Comparison of ENCODE assay signal across 13 mouse cellular contexts in genomic region chr1:182280046-182280445, GRCm38 (mm10). TPM values are rescaled to one million over a fixed set of nuclear protein-coding genes. Genes with fewer than 3 reads are reported as not detected.
A peak's percentile ranks its signal among the peaks of the same experiment; 100 is the strongest.
DNase-seq lines count a peak whose midpoint lies in the region; ATAC-seq and TF ChIP-seq lines count a peak whose summit lies in the region.
"Had no signal": no experiment of that assay in that cellular context is flagged by ENCODE, and none has a peak within 500 bp of the region (broad histone marks: within the 10 kb centered on the region; RNA-seq: fewer than 3 reads in every experiment).

No protein-coding gene starts in this region.

- peaks cover 22% of the 10 kb centered on the region for H3K4me1 ChIP-seq in embryonic facial prominence, embryonic 12.5 days
- peaks cover 31% of the 10 kb centered on the region for H3K4me1 ChIP-seq in embryonic facial prominence, embryonic 10.5 days
- peaks cover 13% of the 10 kb centered on the region; the same call in 1 of the 2 replicates for H3K4me1 ChIP-seq in kidney, embryonic 14.5 days (ENCODE audit: control insufficient read depth, insufficient read depth, low read length)
- peaks cover 23% of the 10 kb centered on the region for H3K4me1 ChIP-seq in bone marrow macrophage, adult 2 months (ENCODE audit: control insufficient read depth, insufficient read depth, low read length)
- H3K4me1 ChIP-seq in limb, embryonic 15.5 days = peaks cover 25% of the 10 kb centered on the region

- H3K36me3 ChIP-seq in embryonic facial prominence, embryonic 12.5 days = peaks cover 35% of the 10 kb centered on the region
- peaks cover 44% of the 10 kb centered on the region for H3K36me3 ChIP-seq in embryonic facial prominence, embryonic 10.5 days (replicated peaks)
- H3K36me3 ChIP-seq in kidney, embryonic 14.5 days (ENCODE audit: control insufficient read depth, insufficient read depth, low read length) = peaks cover 40% of the 10 kb centered on the region
- peaks cover 40% of the 10 kb centered on the region for H3K36me3 ChIP-seq in limb, embryonic 15.5 days

- no peak overlapping the region for H3K9ac ChIP-seq in embryonic facial prominence, embryonic 12.5 days
- no peak overlapping the region for H3K9ac ChIP-seq in kidney, embryonic 14.5 days (ENCODE audit: low read depth, low read length)
- H3K9ac ChIP-seq in limb, embryonic 15.5 days = no peak overlapping the region

- intact Hi-C loops in left cerebral cortex, postnatal 36 days (cut with DNase I) = loop anchor here (10.0 kb wide), 1 partner anchor 145 kb away; no protein-coding TSS in a partner anchor

- WGBS in embryonic facial prominence, embryonic 12.5 days = 74% methylated on average over 6 of the region's 6 CpGs
- 83% methylated on average over 6 of the region's 6 CpGs for WGBS in embryonic facial prominence, embryonic 10.5 days
- 79% methylated on average over 6 of the region's 6 CpGs for WGBS in kidney, embryonic 14.5 days
- WGBS in limb, embryonic 15.5 days = 71% methylated on average over 6 of the region's 6 CpGs

- no peak overlapping the region for H3K27ac ChIP-seq in embryonic facial prominence, embryonic 12.5 days
- no peak overlapping the region for H3K27ac ChIP-seq in embryonic facial prominence, embryonic 10.5 days (replicated peaks)
- H3K27ac ChIP-seq in kidney, embryonic 14.5 days (ENCODE audit: low read depth, low read length) = no peak overlapping the region
- no peak overlapping the region for H3K27ac ChIP-seq in bone marrow macrophage, adult 2 months (ENCODE audit: insufficient read depth, low read depth, low read length)
- no peak overlapping the region for H3K27ac ChIP-seq in limb, embryonic 15.5 days

- no peak for ATAC-seq in embryonic facial prominence, embryonic 12.5 days (ENCODE audit: insufficient number of reproducible peaks, insufficient read depth, low FRiP score, low TSS enrichment)
- no peak for ATAC-seq in kidney, embryonic 14.5 days (ENCODE audit: low FRiP score, low TSS enrichment)
- ATAC-seq in limb, embryonic 15.5 days (ENCODE audit: insufficient number of reproducible peaks, low FRiP score, low TSS enrichment, low read depth) = no peak

- H3K4me3 ChIP-seq in embryonic facial prominence, embryonic 12.5 days = no peak overlapping the region
- no peak overlapping the region for H3K4me3 ChIP-seq in embryonic facial prominence, embryonic 10.5 days
- H3K4me3 ChIP-seq in kidney, embryonic 14.5 days (ENCODE audit: low read length) = no peak overlapping the region
- 0 out of 2 replicates have a peak overlapping the region, but pooled peaks have one; percentile 2 for H3K4me3 ChIP-seq in bone marrow macrophage, adult 2 months (ENCODE audit: insufficient read depth, low read length)
- H3K4me3 ChIP-seq in limb, embryonic 15.5 days = 0 out of 2 replicates have a peak overlapping the region, but pooled peaks have one; percentile 72

- no peak for TF ChIP-seq POLR2A in bone marrow macrophage, adult 2 months (IDR thresholded peaks at IDR 0.05; ENCODE audit: borderline replicate concordance, low read depth, low read length)

- TF ChIP-seq CTCF in bone marrow macrophage, adult 2 months (IDR thresholded peaks at IDR 0.05; ENCODE audit: low read depth, low read length) = no peak

- no peaks in the 10 kb centered on the region for H3K9me3 ChIP-seq in embryonic facial prominence, embryonic 12.5 days
- H3K9me3 ChIP-seq in embryonic facial prominence, embryonic 10.5 days = no peaks in the 10 kb centered on the region
- no peaks in the 10 kb centered on the region for H3K9me3 ChIP-seq in kidney, embryonic 14.5 days (ENCODE audit: control insufficient read depth, low read length)
- no peaks in the 10 kb centered on the region for H3K9me3 ChIP-seq in limb, embryonic 15.5 days
- H3K9me3 ChIP-seq: forebrain, embryonic 10.5 days had no signal

- DNase-seq in embryonic facial prominence, embryonic 10.5 days (ENCODE audit: low spot score) = no peak
- DNase-seq in kidney, postnatal 14 days = no peak
- DNase-seq in left cerebral cortex, postnatal 36 days (ENCODE audit: low spot score in 2 of 2) = no peak
- no peak for DNase-seq in T-cell, adult 2 months (ENCODE audit: low spot score)
- DNase-seq: adrenal gland, postnatal 36 days; cerebellum, adult 2 months; kidney, postnatal 10 days; lung, postnatal 4 days had no signal

- H3K27me3 ChIP-seq in embryonic facial prominence, embryonic 12.5 days = no peaks in the 10 kb centered on the region
- peaks cover 5% of the 10 kb centered on the region; the same call in 1 of the 2 replicates for H3K27me3 ChIP-seq in embryonic facial prominence, embryonic 10.5 days (replicated peaks; ENCODE audit: low read depth, poor library complexity, severe bottlenecking)
- H3K27me3 ChIP-seq in kidney, embryonic 14.5 days (ENCODE audit: control insufficient read depth, insufficient read depth, low read length) = no peaks in the 10 kb centered on the region
- H3K27me3 ChIP-seq in limb, embryonic 15.5 days = no peaks in the 10 kb centered on the region

- peak overlapping the region; percentile 76; the same call in 1 of the 2 replicates for H3K4me2 ChIP-seq in embryonic facial prominence, embryonic 12.5 days (replicated peaks)
- H3K4me2 ChIP-seq in kidney, embryonic 14.5 days (replicated peaks; ENCODE audit: low read depth, low read length) = peak overlapping the region; percentile 64; the same call in 1 of the 2 replicates
- H3K4me2 ChIP-seq in limb, embryonic 15.5 days = 0 out of 2 replicates have a peak overlapping the region, but pooled peaks have one; percentile 73

RNA-seq across cellular contexts. Expression of gene Degs1, which starts 2.6 kb away (rescaled TPM):
- polyA plus RNA-seq in embryonic facial prominence, embryonic 12.5 days (2016; fragmentation: Nextera tagmentation; extraction: Ambion mirVana) = 83.9 and 87.7 TPM in 2 replicates
- polyA plus RNA-seq in embryonic facial prominence, embryonic 10.5 days (2016; fragmentation: Nextera tagmentation; extraction: Ambion mirVana) = 67.3 TPM in 2 replicates
- polyA plus RNA-seq in kidney, embryonic 14.5 days (2014; fragmentation: Nextera tagmentation; extraction: Ambion mirVana) = 103 and 118 TPM in 2 replicates
- 206 and 226 TPM in 2 replicates for polyA plus RNA-seq in bone marrow macrophage, adult 2 months (2012; ENCODE audit: insufficient read depth, insufficient read length, missing spikeins)
- polyA plus RNA-seq in limb, embryonic 15.5 days (2015; fragmentation: Nextera tagmentation; extraction: Ambion mirVana) = 210 and 211 TPM in 2 replicates
- total RNA-seq in left cerebral cortex, postnatal 36 days (2021) = 10 to 100 TPM; 76.0 to 80.8 TPM

Comparison
In these comparisons a context has a peak if more than half of its experiments do, and no peak if none do; other contexts are left out.
1. H3K4me3 ChIP-seq: peak in bone marrow macrophage, adult 2 months (single experiment) and limb, embryonic 15.5 days (single experiment); none in embryonic facial prominence, embryonic 12.5 days (single experiment), embryonic facial prominence, embryonic 10.5 days (single experiment) and kidney, embryonic 14.5 days (single experiment).
2. Peak in every context shown above with its lines, with median percentiles within 50 percentile points of each other: H3K4me2 ChIP-seq.